Mouse (Mus musculus) stomach, postnatal 0 days (tissue): ENCODE measurements around the gene Slc26a5. TPM values are rescaled to one million over a fixed set of nuclear protein-coding genes. Genes with fewer than 3 reads are reported as not detected.
A peak's percentile ranks its signal among the peaks of the same experiment; 100 is the strongest.

Experiments
- ATAC-seq: fragments of 200-750 bp; cut with Nextera tagmentation; 2 replicates; pipeline ENCODE4 v1.8.0; 2017; ENCODE audit not compliant: low FRiP score, low TSS enrichment
- DNase-seq: peaks from one replicate; pipeline ENCODE4 v3.0.0-alpha.2; 2016; ENCODE audit warnings: low spot score
- H3K27ac ChIP-seq: fragments of 300-500 bp; sonication (generic); replicated peaks from 2 replicates; pipeline ENCODE4 v1.5.1; 2014; ENCODE audit warnings: mild to moderate bottlenecking, control low read depth
- H3K27me3 ChIP-seq: fragments of 300-500 bp; sonication (generic); 2 replicates; pipeline ENCODE4 v1.6.1; 2014; ENCODE audit warnings: low read length; ENCODE audit not compliant: control insufficient read depth, insufficient read depth
- H3K36me3 ChIP-seq: fragments of 300-500 bp; sonication (generic); 2 replicates; pipeline ENCODE4 v1.6.1; 2014; ENCODE audit warnings: low read length, mixed read lengths; ENCODE audit not compliant: control insufficient read depth, insufficient read depth
- H3K4me1 ChIP-seq: fragments of 300-500 bp; sonication (generic); replicated peaks from 2 replicates; pipeline ENCODE4 v1.6.1; 2014; ENCODE audit warnings: antibody characterized with exemption; ENCODE audit not compliant: control insufficient read depth, insufficient read depth
- H3K4me2 ChIP-seq: fragments of 300-500 bp; sonication (generic); replicated peaks from 2 replicates; pipeline ENCODE4 v1.6.1; 2014; ENCODE audit warnings: low read depth, mild to moderate bottlenecking, control low read depth, moderate library complexity
- H3K4me3 ChIP-seq: fragments of 300-500 bp; sonication (generic); 2 replicates; pipeline ENCODE4 v1.5.1; 2014; ENCODE audit warnings: low read depth, low read length, control low read depth
- H3K9ac ChIP-seq: fragments of 300-500 bp; sonication (generic); 2 replicates; pipeline ENCODE4 v1.6.1; 2014; ENCODE audit warnings: mild to moderate bottlenecking, low read length, control low read depth, mixed read lengths
- H3K9me3 ChIP-seq: fragments of 300-500 bp; sonication (generic); 2 replicates; pipeline ENCODE4 v1.6.1; 2016; ENCODE audit warnings: low read length; ENCODE audit not compliant: control insufficient read depth
- CTCF ChIP-seq: IDR thresholded peaks from 2 replicates; pipeline ENCODE4 v1.5.1; 2016; ENCODE audit warnings: antibody characterized with exemption, low read depth, mild to moderate bottlenecking, moderate library complexity
- EP300 ChIP-seq: optimal IDR thresholded peaks from 2 replicates; pipeline ENCODE3; 2016; ENCODE audit warnings: antibody characterized with exemption
- WGBS: fragments of 180-500 bp; shearing (Covaris S2); extraction: QIAGEN DNeasy Blood & Tissue Kit; methylation state at CpG from one replicate; pipeline ENCODE4 v1.1.7; 2014; 5-methylcytosine and 5-hydroxymethylcytosine counted together
- polyA plus RNA-seq: library from polyadenylated mRNA; unstranded; fragments of >200 nt; fragmentation: Nextera tagmentation; extraction: Ambion mirVana; gene quantifications from 2 replicates; pipeline ENCODE4 v1.2.1, GENCODE M21; 2015

Gene Slc26a5
- polyA plus RNA-seq, 1 experiment from 2014 or later: not detected

DNA sequence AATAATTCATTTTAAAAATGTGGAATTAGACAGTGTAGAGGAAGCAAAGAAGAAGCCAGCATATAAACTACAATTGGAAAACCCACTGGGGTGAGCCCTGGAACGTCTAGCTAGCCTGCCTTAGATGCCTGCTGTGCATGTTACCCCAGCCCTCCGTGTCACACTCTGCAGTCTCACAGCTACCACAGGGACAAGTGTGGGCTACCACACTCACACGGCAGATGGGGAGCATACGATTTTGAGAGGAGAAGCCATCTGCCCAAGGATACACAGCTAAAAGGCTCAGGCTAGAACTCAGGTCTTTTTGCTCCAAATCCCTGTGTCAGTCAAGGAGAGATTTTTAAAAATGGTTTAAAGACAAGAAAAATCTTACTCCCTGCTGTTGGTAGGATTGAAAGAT, 36.5 kb downstream of the Slc26a5 start:
- WGBS: 66% methylated on average over 4 of the region's 4 CpGs
- no peak for TF ChIP-seq CTCF
- TF ChIP-seq EP300: no peak

DNA sequence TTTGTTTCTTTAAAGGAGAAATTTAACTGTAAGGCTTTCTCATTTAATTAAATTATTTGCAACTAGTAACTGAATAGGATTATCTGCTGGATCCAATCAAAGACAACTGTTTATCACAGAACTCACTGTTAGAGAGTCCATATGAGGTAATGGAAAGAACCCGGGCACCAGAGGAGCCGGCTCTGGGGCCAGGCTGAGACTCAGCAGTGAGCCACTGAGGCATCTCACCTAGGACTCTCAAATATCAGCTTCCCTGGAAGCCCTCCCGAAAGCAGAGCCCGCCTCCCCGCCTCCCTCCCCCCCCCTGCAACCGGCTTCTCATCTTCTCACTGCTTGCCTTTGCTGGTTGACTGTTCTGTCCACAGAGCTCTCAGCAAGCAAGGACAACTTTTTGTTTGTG, 37.8 kb downstream of the Slc26a5 start:
- no peak overlapping the region for H3K4me2 ChIP-seq
- no peaks in the 10 kb centered on the region for H3K4me1 ChIP-seq
- H3K9ac ChIP-seq: no peak overlapping the region
- H3K27me3 ChIP-seq: no peaks in the 10 kb centered on the region
- WGBS: 7% methylated on average over 5 of the region's 6 CpGs
- no peaks in the 10 kb centered on the region for H3K36me3 ChIP-seq
- H3K9me3 ChIP-seq: no peaks in the 10 kb centered on the region
- H3K27ac ChIP-seq: no peak overlapping the region
- H3K4me3 ChIP-seq: no peak overlapping the region
- DNase-seq (no peak), ATAC-seq (no peak)
- no peak for TF ChIP-seq CTCF
- TF ChIP-seq EP300: no peak

More for the DNA sequence above, 36.5 kb downstream of the Slc26a5 start:
- Histone ChIP-seq H3K4me3 (no peak overlapping the region), H3K4me1 (no peaks in the 10 kb centered on the region), H3K27me3 (no peaks in the 10 kb centered on the region), H3K27ac (no peak overlapping the region), H3K9me3 (no peaks in the 10 kb centered on the region), H3K36me3 (no peaks in the 10 kb centered on the region), H3K9ac (no peak overlapping the region), H3K4me2 (no peak overlapping the region)
- DNase-seq: no peak
- no peak for ATAC-seq

DNA sequence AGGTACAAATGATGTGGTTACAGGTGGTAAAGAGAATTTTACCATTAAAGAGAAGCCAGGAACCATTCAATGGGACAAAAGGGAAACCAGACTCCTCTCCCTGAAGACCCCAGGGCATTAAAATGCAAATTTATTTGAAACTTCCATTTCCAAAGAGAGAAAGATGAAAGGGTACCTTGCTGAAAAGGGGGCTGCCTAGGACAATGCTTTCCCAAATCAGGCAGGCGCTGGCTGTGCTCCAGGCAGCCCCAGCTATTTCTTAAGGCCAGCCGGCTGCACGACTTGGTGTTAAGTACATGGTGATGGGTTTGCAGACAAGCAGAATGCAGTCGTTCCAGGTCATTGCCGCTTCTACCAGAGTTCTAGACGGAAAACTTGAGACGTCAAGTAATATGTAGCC, 39.0 kb downstream of the Slc26a5 start:
- H3K27ac ChIP-seq: no peak overlapping the region

DNA sequence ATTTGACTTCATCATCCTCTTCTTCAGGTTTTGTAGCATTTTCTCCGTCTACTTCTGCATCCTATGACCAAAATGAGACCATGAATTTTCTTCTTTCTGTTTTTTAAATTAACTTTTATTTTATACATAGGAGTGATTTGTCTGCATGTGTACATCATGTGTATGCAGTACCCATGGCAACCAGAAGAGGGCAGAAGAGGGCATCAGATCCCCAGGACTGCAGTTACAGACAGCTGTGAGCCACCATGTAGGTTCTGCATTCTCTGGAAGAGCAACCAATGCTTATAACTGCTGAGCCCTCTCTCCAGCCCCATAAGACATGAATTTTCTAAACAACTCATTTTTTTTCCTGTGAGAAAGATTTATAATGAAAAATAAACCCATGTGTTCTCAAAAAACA, 51.4 kb downstream of the Slc26a5 start:
- no peaks in the 10 kb centered on the region for H3K9me3 ChIP-seq
- H3K27me3 ChIP-seq: no peaks in the 10 kb centered on the region
- TF ChIP-seq CTCF (peak; percentile 73), EP300 (no peak)
- no peak overlapping the region for H3K27ac ChIP-seq
- ATAC-seq (no peak), DNase-seq (peak; percentile 58)
- no peaks in the 10 kb centered on the region for H3K36me3 ChIP-seq
- H3K9ac ChIP-seq: no peak overlapping the region
- no peak overlapping the region for H3K4me3 ChIP-seq
- no peak overlapping the region for H3K4me2 ChIP-seq
- no peaks in the 10 kb centered on the region for H3K4me1 ChIP-seq
- WGBS: 34% methylated on average over 1 of the region's 1 CpGs

More for the DNA sequence above, 39.0 kb downstream of the Slc26a5 start:
- no peak overlapping the region for H3K4me3 ChIP-seq
- no peak overlapping the region for H3K9ac ChIP-seq
- no peaks in the 10 kb centered on the region for H3K27me3 ChIP-seq
- H3K36me3 ChIP-seq: no peaks in the 10 kb centered on the region
- WGBS: 61% methylated on average over 7 of the region's 7 CpGs
- no peaks in the 10 kb centered on the region for H3K4me1 ChIP-seq
- DNase-seq (no peak), ATAC-seq (no peak)
- H3K4me2 ChIP-seq: no peak overlapping the region
- no peak for TF ChIP-seq EP300
- no peak for TF ChIP-seq CTCF
- H3K9me3 ChIP-seq: no peaks in the 10 kb centered on the region

DNA sequence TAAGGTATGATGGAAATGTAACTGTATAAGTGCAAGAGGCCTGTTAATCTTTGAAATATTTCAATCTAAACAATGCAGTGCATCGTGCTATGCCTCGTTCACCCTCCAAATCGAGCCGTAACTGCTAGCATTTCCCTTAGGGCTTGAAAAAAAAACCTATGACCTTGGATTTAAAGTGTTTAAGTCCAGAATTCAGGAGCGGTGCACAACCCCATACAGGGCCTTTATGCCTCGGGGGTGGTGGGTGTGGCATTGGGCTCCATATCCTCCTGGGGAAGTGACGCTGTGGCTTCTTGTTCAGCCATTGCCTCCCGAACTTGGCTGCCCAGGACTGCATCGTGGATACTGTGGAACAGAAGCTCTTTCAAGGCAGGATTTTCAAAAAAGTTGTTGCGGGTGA, 54.5 kb downstream of the Slc26a5 start:
- TF ChIP-seq CTCF (no peak), EP300 (no peak)

DNA sequence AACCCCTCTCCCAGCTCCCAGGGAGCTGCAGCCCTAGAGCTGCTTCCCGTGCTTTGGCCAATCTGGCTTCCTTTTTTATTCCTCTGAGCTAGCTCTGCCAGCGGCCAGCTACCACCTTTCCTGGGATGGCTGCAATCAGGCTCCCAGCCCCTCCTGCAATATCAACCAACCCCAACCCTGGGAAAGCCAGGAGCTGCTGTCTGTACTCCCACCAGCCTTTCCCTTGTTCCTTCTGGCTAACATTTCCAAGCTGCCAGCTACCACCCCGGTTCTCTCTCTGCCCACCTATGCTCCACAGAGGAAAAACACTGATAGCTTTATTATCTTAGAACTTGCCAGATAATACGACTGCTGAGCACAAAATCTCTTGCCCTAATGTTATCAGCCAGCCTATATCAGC, 60.6 kb downstream of the Slc26a5 start:
- no peaks in the 10 kb centered on the region for H3K4me1 ChIP-seq
- H3K9ac ChIP-seq: no peak overlapping the region
- no peak overlapping the region for H3K4me2 ChIP-seq
- no peak overlapping the region for H3K27ac ChIP-seq
- 78% methylated on average over 4 of the region's 4 CpGs for WGBS
- TF ChIP-seq EP300 (no peak), CTCF (no peak)
- no peak overlapping the region for H3K4me3 ChIP-seq
- no peak for DNase-seq
- no peaks in the 10 kb centered on the region for H3K9me3 ChIP-seq
- no peaks in the 10 kb centered on the region for H3K27me3 ChIP-seq
- H3K36me3 ChIP-seq: peaks cover 14% of the 10 kb centered on the region; the same call in 1 of the 2 replicates
- no peak for ATAC-seq

More for the DNA sequence above, 54.5 kb downstream of the Slc26a5 start:
- Histone ChIP-seq H3K27me3 (no peaks in the 10 kb centered on the region), H3K9me3 (no peaks in the 10 kb centered on the region), H3K9ac (no peak overlapping the region), H3K4me1 (no peaks in the 10 kb centered on the region), H3K4me2 (no peak overlapping the region), H3K36me3 (no peaks in the 10 kb centered on the region), H3K27ac (no peak overlapping the region), H3K4me3 (no peak overlapping the region)
- DNase-seq (no peak), ATAC-seq (no peak)
- WGBS: 70% methylated on average over 10 of the region's 10 CpGs
